Comparison of ENCODE assay signal across 20 mouse cellular contexts in genomic region chr4:45969051-45969450, GRCm38 (mm10). TPM values are rescaled to one million over a fixed set of nuclear protein-coding genes. Genes with fewer than 3 reads are reported as not detected.
DNase-seq lines count a peak whose midpoint lies in the region; ATAC-seq and TF ChIP-seq lines count a peak whose summit lies in the region.
"Had no signal": no experiment of that assay in that cellular context is flagged by ENCODE, and none has a peak within 500 bp of the region (broad histone marks: within the 10 kb centered on the region; RNA-seq: fewer than 3 reads in every experiment).

No protein-coding gene starts in this region.

- H3K4me2 ChIP-seq in heart, postnatal 0 days (ENCODE audit: low read depth, low read length), result peak overlapping the region; percentile 26; the same call in 1 of the 2 replicates
- peak overlapping the region; percentile 21; the same call in 1 of the 2 replicates for H3K4me2 ChIP-seq in liver, embryonic 15.5 days
- H3K4me2 ChIP-seq in liver, embryonic 12.5 days, result no peak overlapping the region
- H3K4me2 ChIP-seq in liver, postnatal 0 days (ENCODE audit: low read depth, low read length), result no peak overlapping the region; the same call in 1 of the 2 replicates
- H3K4me2 ChIP-seq: embryonic facial prominence, embryonic 15.5 days; hindbrain, embryonic 14.5 days had no signal

- H3K27ac ChIP-seq in heart, postnatal 0 days (ENCODE audit: low read depth), result peak overlapping the region; percentile 62; the same call in 1 of the 2 replicates
- no peak overlapping the region for H3K27ac ChIP-seq in liver, embryonic 15.5 days (replicated peaks)
- no peak overlapping the region for H3K27ac ChIP-seq in liver, embryonic 12.5 days
- H3K27ac ChIP-seq in liver, postnatal 0 days (ENCODE audit: low read depth), result peak overlapping the region; percentile 77
- H3K27ac ChIP-seq: embryonic facial prominence, embryonic 15.5 days; hindbrain, embryonic 14.5 days had no signal

- WGBS in heart, postnatal 0 days, result 73% methylated on average over 2 of the region's 2 CpGs
- 26% methylated on average over 2 of the region's 2 CpGs for WGBS in liver, embryonic 15.5 days (ENCODE audit: insufficient replicate concordance)
- WGBS in liver, embryonic 12.5 days (ENCODE audit: insufficient replicate concordance), result 46% methylated on average over 2 of the region's 2 CpGs
- WGBS in liver, postnatal 0 days (ENCODE audit: insufficient replicate concordance), result 49% methylated on average over 2 of the region's 2 CpGs

- H3K4me1 ChIP-seq in heart, postnatal 0 days (ENCODE audit: control insufficient read depth, insufficient read depth), result peaks cover 29% of the 10 kb centered on the region
- H3K4me1 ChIP-seq in liver, embryonic 15.5 days (replicated peaks), result peaks cover 45% of the 10 kb centered on the region
- peaks cover 23% of the 10 kb centered on the region for H3K4me1 ChIP-seq in liver, embryonic 12.5 days
- H3K4me1 ChIP-seq in liver, postnatal 0 days (ENCODE audit: insufficient read depth), result peaks cover 62% of the 10 kb centered on the region

- H3K27me3 ChIP-seq in heart, postnatal 0 days (ENCODE audit: control insufficient read depth, insufficient read depth, low read length), result no peaks in the 10 kb centered on the region
- peaks cover 40% of the 10 kb centered on the region for H3K27me3 ChIP-seq in liver, embryonic 15.5 days
- peaks cover 26% of the 10 kb centered on the region for H3K27me3 ChIP-seq in liver, embryonic 12.5 days (replicated peaks)
- H3K27me3 ChIP-seq in liver, postnatal 0 days (ENCODE audit: insufficient read depth, low read length), result no peaks in the 10 kb centered on the region

- H3K9me3 ChIP-seq in heart, postnatal 0 days (replicated peaks; ENCODE audit: control insufficient read depth, low read length), result no peaks in the 10 kb centered on the region
- H3K9me3 ChIP-seq in liver, embryonic 15.5 days (replicated peaks), result no peaks in the 10 kb centered on the region
- H3K9me3 ChIP-seq in liver, embryonic 12.5 days (replicated peaks), result no peaks in the 10 kb centered on the region
- H3K9me3 ChIP-seq in liver, postnatal 0 days (ENCODE audit: low read length), result no peaks in the 10 kb centered on the region
- H3K9me3 ChIP-seq: embryonic facial prominence, embryonic 15.5 days; hindbrain, embryonic 10.5 days had no signal

- ATAC-seq in heart, postnatal 0 days (ENCODE audit: insufficient read depth, low read depth), result no peak
- ATAC-seq in liver, embryonic 15.5 days (ENCODE audit: insufficient read depth), result no peak
- ATAC-seq in liver, embryonic 12.5 days, result no peak
- no peak for ATAC-seq in liver, postnatal 0 days
- ATAC-seq: forebrain, embryonic 16.5 days had no signal

- no peak overlapping the region for H3K4me3 ChIP-seq in heart, postnatal 0 days (ENCODE audit: low read depth, low read length)
- H3K4me3 ChIP-seq in liver, embryonic 15.5 days (replicated peaks), result no peak overlapping the region
- H3K4me3 ChIP-seq in liver, embryonic 12.5 days, result no peak overlapping the region
- no peak overlapping the region for H3K4me3 ChIP-seq in liver, postnatal 0 days (ENCODE audit: low read depth, low read length)
- H3K4me3 ChIP-seq: embryonic facial prominence, embryonic 15.5 days; erythroblast, embryonic 14.5 days; hindbrain, embryonic 10.5 days had no signal

- H3K36me3 ChIP-seq in heart, postnatal 0 days (replicated peaks; ENCODE audit: control insufficient read depth, insufficient read depth, low read length), result no peaks in the 10 kb centered on the region
- H3K36me3 ChIP-seq in liver, embryonic 15.5 days (replicated peaks), result no peaks in the 10 kb centered on the region
- no peaks in the 10 kb centered on the region for H3K36me3 ChIP-seq in liver, embryonic 12.5 days
- no peaks in the 10 kb centered on the region for H3K36me3 ChIP-seq in liver, postnatal 0 days (replicated peaks; ENCODE audit: insufficient read depth, low read length)
- H3K36me3 ChIP-seq: embryonic facial prominence, embryonic 15.5 days; hindbrain, embryonic 10.5 days had no signal

- TF ChIP-seq EP300 in heart, postnatal 0 days (IDR thresholded peaks at IDR 0.05; ENCODE audit: low read depth), result no peak
- no peak for TF ChIP-seq EP300 in liver, postnatal 0 days (IDR thresholded peaks at IDR 0.05; ENCODE audit: low read depth)

- no peak for TF ChIP-seq CTCF in heart, postnatal 0 days (IDR thresholded peaks at IDR 0.05; ENCODE audit: low read depth)
- no peak for TF ChIP-seq CTCF in liver, postnatal 0 days (IDR thresholded peaks at IDR 0.05; ENCODE audit: low read depth)

- no peak for DNase-seq in heart, postnatal 0 days (ENCODE audit: low spot score)
- no peak for DNase-seq in heart, postnatal 4 days
- DNase-seq in liver, postnatal 0 days, result no peak
- DNase-seq in yolk sac, embryonic 10.5 days (ENCODE audit: low spot score), result peak; percentile 44
- DNase-seq in adrenal gland, adult 2 months, result no peak
- DNase-seq: adrenal gland, adult 8-10 months; adrenal gland, postnatal 36 days; cerebellum, adult 11 months; cerebellum, adult 8-10 months; cerebellum, postnatal 14 days; embryo, embryonic 11 days; gastrocnemius, postnatal 10 days; heart, postnatal 14 days had no signal

- H3K9ac ChIP-seq in heart, postnatal 0 days (replicated peaks; ENCODE audit: low read depth, low read length), result no peak overlapping the region
- no peak overlapping the region for H3K9ac ChIP-seq in liver, embryonic 15.5 days
- no peak overlapping the region for H3K9ac ChIP-seq in liver, embryonic 12.5 days
- no peak overlapping the region for H3K9ac ChIP-seq in liver, postnatal 0 days (replicated peaks)
- H3K9ac ChIP-seq: embryonic facial prominence, embryonic 15.5 days; hindbrain, embryonic 14.5 days had no signal

RNA-seq across cellular contexts. Expression of gene Tdrd7, which starts 3.9 kb away (rescaled TPM):
- 18.7 and 45.8 TPM in 2 replicates for total RNA-seq in heart, postnatal 0 days (2014; rRNA removed; ENCODE audit: low replicate concordance)
- polyA plus RNA-seq in heart, postnatal 0 days (2015; fragmentation: Nextera tagmentation; extraction: Ambion mirVana), result 13.1 and 17.3 TPM in 2 replicates
- total RNA-seq in heart, postnatal 4 days (2021), result 10 to 100 TPM; 16.9 to 19.4 TPM
- polyA plus RNA-seq in liver, embryonic 15.5 days (2015; fragmentation: Nextera tagmentation; extraction: Ambion mirVana), result 10.0 and 10.6 TPM in 2 replicates
- polyA plus RNA-seq in liver, embryonic 12.5 days (2016; fragmentation: Nextera tagmentation; extraction: Ambion mirVana), result 6.5 and 9.8 TPM in 2 replicates
- 15.4 and 15.8 TPM in 2 replicates for polyA plus RNA-seq in liver, postnatal 0 days (2015; fragmentation: Nextera tagmentation; extraction: Ambion mirVana)
- 10 to 100 TPM; 22.5 to 30.1 TPM for total RNA-seq in adrenal gland, adult 2 months (2021)
- polyA plus RNA-seq in adrenal gland, adult 2 months (2012; rRNA removed), result 5.4 and 5.6 TPM in 2 replicates
- polyA plus RNA-seq: erythroblast, embryonic 14.5 days had no signal

Comparison
In these comparisons a context has a peak if more than half of its experiments do, and no peak if none do; other contexts are left out.
1. H3K27ac ChIP-seq: peak in heart, postnatal 0 days (single experiment) and liver, postnatal 0 days (single experiment); none in liver, embryonic 15.5 days (single experiment) and liver, embryonic 12.5 days (single experiment).
2. H3K4me2 ChIP-seq: peak in heart, postnatal 0 days (single experiment) and liver, embryonic 15.5 days (single experiment); none in liver, embryonic 12.5 days (single experiment) and liver, postnatal 0 days (single experiment).